Mouse (Mus musculus) forelimb bud, embryonic 11.5 days (tissue): ENCODE measurements around the gene Iqgap2.
A peak's percentile ranks its signal among the peaks of the same experiment; 100 is the strongest.

Source experiments
- DNase-seq: peaks from one replicate; pipeline ENCODE4 v3.0.0-alpha.2; 2012; ENCODE audit warnings: low read depth, low spot score

The Iqgap2 gene

DNA sequence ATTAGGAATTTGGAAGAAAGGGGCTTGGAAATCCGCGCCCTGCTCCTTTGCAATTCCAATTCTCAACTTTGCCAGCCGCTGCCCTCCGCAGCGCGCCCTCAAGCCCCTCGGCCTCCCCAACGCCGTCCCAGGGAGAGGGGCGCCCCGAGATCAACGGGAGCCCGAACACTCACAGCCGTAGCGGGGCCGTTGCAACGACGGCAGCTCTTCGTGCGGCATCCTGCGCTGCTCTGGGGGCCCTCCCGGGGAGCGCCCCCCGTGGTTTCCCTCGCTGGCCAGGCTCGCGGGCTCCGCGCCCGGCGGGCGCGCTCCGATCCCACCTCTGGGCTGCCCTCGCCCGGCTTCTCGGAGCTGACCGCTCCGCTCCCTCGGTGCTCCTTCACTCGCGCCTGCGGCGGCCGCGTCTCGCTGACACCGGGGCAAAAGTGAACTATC, at the start of gene Iqgap2:
Iqgap2 (minus strand) TSS at position 432 of the 435 bp plus-strand sequence.
- DNase-seq: peak; percentile 32

DNA sequence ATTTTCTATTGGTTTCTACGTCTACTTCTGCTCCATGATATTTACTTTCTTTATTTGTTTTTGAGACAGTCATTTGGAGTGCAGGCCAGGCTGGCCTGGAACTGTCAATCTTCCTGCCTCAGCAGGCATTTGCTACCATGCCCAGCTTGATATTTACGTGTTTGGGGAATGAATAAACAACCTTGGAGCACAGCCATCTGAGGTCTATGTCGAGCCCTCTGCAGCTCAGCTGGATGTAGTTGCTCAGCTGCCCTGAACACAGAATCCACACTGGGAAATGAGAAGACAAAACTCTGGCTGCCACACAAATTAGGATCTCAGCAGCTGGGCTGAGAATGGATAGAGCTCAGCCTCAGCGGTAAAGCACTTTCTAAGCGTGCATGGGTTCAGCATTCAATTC, 49.1 kb upstream of the Iqgap2 start:
- no peak for DNase-seq

DNA sequence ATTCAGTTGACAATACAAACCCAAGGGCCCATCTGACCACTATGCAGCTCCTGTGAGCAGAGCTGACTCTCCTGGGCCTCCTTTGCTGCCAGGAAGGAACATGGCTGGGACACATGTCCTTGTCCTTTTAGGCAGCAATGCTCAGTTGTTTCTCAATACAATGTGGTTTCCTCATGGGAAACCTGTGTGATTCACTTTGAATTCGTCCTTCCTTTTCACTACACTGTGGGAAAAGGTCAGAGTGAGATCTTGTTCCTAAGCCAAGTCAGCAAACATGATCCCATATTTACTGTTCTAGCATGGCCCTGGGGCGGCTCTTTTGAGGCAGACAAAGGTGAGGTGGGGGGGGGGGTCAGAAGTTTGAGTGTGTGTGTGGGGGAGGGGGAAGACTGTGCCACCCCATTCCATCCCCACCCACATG, 32.5 kb upstream of the Iqgap2 start:
- no peak for DNase-seq

DNA sequence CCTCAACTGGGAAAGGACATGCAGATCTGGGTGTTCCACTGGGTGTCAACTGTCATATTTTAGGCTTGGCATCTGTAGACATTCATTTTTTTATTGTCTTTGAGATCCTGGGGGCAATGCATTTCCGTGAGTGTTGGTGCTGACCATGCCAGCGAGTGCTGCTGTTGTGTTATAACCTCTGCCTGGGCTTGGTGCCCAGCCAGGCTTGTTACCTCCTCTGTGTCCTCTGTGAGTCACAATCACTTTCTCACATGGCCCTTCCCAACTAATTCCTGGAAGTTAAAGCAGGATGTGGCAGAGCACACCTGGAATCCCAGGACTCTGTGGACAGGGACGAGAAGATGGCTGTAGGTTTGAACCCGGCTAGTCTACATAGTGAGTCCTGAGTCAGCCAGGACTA, 30.9 kb upstream of the Iqgap2 start:
- DNase-seq: no peak

DNA sequence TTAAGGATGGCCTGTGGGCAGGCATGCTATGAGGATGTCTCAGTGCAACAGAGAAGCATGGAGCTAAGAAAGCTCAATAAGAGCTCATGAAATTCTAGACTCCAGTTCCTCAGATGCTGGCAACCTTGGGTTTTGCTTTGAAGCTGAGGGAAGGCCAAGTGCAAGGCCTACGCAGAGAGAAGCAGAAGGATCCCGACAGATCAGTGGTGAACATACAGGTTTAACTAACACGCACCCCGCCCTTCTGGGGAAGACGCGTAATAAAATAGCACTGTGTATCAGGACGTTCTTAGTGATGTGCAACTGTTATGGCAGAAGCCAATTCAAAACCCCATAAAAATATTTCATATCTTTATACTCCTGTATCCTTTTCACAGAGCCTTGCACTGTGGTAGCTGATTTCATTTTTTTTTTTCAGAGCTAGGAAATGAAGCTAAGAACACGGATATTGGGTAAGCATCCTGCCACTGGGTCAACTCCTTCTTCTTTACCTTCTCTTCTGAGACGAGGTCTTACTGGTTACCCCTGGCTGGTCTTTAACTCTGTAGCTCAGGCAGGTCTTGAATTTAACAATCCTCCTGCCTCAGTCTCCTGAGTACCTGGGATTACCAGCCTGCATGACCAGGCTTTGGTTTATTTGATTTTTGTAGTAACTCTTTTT, 27.0 kb upstream of the Iqgap2 start:
- no peak for DNase-seq

DNA sequence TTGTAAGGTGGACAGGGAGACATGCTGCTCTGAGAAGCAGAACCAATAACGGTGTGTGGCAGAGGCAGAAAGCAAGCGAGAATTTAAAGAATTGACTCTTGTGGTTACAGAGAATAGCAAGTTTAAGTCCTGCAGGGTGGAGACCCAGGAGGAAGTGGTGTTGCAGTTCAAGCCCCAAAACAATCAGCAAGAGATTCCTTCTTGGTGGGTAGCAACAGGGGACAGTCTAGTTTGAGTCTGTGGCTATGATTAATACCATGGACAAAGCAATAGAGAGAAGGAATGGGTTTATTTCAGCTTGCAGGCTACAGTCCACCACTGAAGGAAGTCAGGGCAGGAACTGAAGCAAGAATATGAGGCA, 21.3 kb upstream of the Iqgap2 start:
- no peak for DNase-seq

DNA sequence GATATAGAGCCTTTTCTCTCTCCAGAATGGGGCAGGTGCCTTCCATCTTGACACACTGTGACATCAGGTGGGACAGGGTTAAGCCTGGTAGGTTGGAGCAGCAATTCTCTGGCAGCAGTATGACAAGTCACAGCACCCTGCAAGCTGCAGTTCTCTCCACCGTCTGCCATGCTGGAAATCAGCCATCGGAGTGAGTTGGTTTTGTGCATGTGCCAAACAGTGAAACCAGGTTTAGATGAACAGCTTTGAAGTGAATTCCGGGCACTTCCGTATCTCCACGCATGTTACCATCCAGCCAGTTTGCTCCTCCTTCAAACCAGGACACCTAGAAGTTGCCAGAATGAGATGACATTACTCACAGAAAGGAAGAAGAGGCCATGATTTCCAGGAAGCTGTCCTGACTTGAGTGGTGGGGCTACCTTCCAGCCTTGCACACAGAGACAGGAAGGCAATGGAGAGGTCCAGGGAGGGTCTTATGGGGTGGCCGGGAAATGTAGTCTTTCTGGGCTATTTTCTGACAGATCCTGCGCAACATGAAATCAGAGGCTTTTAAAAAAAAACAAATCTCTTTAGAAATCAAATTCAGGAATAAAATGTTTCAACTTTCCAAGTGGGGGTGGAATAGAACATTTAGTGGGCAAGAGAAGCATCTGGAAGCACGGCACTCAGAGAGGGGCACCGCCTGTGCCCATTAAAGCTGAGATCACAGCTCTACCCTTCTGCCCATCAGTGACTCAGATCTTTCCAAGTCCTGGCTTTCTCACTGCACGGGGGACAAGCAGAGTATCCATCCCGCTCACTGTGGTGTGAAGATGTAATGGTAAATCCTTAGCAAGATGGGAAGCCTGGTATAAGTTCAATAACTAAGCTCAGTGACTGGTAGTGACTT, 20.7 kb upstream of the Iqgap2 start:
- no peak for DNase-seq

DNA sequence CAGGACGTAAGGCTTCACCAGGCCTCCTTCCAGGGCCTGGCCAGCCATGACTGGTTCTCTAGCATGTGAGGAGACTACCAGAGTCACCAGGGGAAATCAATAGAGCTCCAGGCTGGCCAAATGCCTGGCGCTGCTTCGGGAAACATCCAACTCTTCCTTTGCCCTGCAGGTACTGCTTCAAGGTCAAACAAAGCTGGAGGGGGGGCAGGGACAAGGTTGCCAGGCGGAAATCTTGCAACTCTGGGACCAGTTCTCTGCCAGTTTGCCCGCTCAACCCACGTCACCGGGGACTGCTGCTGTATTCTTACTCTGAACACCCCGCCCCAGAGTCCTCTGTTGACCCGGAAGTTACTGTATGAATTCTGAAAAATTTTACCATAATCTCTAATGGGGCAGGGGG, 18.5 kb upstream of the Iqgap2 start:
- DNase-seq: no peak

DNA sequence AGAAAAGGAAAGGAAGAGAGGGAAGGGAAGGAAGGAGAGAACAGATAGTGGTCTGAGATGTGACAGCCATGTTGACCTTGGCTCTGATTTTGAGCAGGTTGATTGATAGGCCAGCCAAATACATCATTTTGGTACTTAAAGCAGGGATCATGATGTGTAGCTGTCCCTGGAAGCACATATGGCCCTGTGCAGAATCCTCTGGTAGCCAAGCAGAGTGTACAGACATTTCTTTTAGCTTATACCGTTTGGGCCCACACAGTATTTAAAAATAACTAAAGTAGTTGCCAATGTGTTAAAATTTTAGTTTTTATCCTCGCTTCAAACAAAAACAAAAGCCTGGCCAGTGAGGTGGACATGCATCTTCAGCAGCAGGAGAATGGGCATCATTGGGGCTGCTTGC, 17.5 kb upstream of the Iqgap2 start:
- no peak for DNase-seq

DNA sequence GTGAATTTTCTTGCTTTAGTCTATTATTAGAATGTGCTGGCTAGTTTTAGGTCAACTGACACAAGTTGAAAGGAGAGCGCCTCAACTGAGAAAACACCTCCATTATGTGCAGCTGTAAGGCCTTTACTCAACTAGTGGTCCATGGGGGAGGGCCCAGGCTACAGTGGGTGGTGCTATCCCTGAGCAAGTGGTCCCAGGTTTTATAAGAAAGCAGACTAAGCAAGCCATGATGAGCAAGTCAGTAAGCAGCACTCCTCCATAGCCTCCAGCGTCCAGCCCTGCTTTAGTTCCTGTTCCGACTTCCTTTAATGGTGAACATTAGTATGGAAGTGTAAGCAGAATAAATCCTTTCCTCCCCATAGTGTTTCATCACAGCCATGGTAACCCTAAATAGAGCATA, 11.0 kb upstream of the Iqgap2 start:
- DNase-seq: no peak

DNA sequence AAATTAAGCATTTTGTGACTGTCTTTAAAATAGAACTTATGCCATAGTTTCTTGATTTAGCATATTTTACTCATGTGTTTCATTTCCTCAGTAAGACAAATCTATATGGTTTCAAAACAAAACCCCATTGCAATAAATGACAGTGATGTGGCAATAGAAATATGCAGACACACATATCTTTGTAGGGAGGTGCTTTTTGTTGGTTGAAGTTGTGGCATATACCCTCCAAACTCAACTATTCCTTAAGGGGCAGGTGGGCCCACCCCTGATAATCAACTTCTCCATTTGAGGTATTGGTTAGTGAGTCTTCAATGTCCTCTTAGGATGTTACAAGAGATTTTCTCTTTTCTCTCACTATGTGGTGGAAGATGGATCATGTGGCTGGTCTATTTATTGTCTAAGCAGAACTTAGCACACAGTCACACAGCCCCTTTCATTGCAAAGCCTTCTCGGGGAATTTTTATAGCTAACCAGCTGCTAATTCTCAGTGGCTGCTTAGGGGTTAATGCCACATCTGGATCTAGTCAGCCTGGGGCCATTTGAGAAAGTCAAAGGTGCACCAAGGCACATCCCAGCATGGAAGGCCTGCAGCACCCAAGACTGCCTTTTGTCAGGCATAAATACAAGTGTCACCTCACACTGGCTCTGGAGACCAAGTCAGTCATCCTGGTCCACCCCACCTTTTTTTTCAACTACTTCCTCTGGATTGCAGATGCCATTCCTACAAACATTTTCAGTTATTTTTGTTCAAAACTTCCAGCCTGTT, 8.3 kb upstream of the Iqgap2 start:
- DNase-seq: peak; percentile 57

DNA sequence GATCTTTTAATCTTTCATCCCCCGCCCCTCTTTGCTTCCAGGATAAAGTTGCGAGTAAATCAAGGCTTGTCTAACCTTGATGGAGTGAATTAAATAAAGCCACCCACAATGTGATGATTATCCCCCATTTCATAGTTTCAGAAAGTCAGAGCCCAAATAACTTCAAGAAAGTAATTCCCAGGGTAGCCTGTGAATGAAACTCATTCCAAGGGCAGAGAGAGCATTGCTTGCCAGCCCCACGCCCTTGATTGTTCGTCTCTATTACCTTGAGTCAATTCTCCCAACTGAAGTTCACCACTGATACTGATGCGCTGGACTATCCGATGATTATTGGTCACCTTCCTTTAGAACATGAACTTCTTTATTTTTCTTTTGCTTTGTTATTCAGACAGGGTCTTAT, 4.8 kb upstream of the Iqgap2 start:
- no peak for DNase-seq

DNA sequence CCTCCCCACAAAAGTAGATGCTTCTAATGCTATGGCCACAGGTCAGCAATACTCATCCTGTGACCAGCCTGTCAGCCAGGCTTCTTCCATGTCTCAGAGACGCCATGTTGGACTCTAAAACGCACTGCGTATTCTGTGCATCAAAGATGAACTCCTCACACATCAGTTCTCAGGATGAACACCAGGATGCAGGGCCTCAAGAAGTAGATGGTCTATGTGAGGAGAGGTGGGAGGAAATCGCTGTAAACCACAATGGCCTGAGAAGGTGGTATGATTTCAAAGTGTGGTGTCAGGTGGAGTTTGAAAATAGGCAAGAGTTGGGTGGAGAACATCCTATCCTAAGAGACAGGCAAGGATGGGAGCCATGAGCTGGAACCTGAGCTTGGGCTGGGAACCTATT, 1.4 kb upstream of the Iqgap2 start:
- no peak for DNase-seq

DNA sequence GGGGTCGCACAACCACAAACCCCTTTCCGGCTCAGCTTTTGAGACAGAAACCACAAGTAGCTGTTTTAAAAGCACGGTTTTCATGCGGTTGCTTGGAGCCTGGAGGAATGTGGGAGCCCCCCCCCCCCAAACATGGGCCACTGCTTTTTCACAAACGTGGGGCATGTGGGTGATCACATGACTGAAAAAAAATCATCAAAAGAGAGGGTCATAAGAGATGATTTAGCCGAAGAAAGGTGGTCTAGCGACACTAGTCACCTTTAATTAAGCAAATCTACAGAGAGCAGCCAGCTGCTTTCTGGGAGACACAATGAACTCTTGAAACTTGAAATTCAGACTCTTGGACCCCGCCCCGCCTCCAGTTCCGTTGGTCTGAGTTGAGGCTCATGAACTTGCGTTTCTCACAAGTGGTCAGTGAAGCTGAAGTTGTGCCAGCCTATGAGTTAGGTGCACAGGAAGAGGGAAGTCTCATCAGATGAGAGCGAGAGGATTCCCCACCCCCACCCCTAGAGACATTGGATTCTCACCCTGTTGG, 956 bp upstream of the Iqgap2 start:
- no peak for DNase-seq

DNA sequence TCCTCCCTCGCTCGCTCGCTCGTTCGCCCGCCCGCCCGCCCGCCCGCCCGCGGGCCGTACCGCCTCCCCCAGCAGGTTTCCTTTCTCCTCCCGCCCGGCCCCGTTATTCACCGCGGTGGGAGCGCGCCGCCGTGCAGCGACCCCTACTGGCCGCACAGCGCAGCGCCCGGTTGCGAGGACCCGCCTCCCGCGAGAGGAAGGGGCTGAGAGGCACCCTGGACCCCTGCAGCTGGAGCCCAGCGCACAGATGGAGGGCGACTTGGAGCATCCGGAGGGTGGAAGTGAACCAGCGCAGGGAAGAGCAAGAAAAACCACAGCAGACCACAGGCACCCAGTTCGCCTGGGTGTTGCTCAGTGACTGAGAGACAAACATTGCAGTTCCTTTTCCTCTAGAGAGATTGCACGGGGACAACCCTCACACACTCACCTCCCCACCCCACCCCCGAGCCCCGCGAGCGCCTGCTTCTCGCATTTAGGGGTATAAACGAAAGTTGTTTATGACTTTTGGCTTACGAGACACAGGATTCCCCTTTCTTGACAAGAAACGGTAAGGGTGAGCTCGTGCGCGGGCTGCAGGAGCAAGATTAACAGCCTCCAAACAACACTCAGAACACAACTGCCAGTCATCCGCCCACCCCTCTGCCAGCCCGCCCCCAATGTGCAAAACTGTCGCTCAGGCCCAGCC, 346 bp upstream of the Iqgap2 start:
- DNase-seq: peak; percentile 79

DNA sequence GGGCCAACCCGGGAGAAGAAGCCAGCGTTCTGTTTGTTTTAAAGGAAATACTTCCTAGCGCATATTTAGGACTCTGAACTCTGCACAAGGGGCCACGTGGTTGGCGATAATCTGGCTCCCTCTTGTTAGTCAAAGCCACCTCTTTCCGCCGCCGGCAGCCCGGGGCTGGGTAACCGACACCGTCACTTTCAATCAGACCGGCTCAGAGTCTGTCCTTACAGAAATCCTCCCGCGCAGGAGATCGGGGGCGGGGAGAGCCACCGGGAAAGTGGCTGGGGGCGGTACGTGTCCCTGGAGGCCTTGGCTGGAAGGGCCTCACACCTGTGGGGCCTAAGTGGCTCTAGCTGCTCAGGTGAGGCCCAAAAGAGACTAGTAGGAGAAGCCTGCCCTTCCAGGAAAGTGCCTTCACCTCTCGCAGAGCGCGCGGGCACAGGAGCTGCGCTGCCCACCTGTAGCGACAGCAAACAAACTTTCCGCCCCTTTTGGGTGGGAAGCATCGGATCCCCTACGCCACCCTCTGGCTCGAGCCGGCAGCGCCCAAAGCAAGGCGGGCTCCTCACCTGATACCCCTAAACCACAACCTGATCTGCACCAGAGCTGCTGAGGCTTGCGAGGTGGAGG, 761 bp downstream of the Iqgap2 start:
- peak; percentile 74 for DNase-seq

DNA sequence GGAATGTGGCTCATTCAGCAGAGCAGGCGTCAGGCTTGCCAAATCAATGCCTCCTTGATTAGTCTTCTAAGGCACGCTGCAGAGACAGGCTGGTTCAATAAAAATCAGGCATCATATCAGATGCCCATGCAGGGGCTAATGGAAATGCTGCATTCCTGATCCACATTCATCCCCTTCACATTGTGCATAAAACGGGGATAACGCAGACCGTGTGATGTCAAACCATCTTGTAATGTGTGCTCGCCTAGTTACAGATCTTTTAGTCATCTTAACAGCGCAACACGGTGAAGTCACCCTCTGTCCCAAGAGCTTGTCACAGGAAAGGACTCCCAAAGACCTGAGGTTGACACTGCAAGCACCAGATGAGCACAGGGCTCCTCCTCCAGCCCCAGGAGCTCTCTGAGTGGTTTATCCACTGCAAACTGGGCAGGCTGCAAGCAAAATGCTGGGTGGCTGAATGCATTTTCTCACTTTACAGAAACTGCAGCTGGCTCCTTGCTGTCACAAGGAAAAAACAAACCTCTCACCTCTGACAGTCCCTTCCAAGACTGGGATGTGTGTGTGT, 1.7 kb downstream of the Iqgap2 start:
- no peak for DNase-seq

DNA sequence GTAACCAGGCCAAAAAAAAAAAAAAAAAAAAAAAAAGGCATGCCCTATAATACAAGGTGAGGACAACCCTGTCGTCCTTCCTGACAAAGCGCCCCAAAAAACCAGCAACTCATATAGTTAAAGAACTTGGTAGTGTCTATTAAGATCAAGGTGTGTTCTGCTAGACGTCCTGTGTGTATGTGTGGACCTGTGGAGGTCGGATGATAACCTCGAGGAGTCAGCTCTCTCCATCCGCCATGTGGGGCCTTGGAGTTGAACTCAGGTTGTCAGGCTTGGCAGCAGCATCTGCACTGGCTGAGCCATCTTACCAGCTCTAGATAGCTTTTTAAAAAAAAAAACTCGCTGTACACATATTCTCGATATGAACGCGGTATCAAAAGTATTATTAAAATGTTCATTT, 2.4 kb downstream of the Iqgap2 start:
- no peak for DNase-seq

DNA sequence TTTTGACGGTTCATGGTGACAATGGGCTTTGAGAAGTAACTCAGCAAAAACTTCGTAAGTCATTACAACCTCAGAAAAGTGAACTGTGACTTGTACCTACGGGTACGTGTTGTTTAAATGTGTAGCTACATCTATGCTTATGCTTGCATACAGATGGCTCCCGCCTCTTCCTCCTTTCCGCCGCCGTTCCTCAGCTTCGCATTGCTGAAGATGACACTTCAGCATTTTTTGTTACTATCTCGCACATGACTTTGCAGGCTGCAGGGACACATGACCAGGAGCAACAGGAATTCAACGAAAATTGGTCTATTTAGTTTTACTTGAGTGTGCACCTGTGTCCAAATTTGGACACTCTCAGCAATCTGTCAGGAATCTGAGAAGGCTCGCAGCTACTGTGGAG, 3.1 kb downstream of the Iqgap2 start:
- no peak for DNase-seq

DNA sequence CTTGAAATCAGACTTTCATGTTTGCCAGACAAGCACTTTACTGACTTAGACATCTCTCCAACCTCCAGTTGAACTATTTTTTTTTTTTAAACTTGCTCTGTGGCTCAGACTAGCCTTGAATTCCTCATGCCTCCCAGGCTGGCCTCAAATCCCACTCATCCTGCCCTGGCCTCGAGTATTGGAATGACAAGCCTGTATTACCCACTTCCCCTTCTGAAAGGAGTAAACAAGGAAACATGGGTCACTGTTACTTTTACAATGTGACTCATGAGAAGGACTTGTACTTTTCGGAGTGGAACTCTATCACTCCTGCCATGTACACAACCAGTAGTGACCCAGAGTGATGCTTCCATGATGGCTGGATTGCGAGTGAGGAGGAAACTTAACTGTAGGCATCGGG, 3.6 kb downstream of the Iqgap2 start:
- no peak for DNase-seq

DNA sequence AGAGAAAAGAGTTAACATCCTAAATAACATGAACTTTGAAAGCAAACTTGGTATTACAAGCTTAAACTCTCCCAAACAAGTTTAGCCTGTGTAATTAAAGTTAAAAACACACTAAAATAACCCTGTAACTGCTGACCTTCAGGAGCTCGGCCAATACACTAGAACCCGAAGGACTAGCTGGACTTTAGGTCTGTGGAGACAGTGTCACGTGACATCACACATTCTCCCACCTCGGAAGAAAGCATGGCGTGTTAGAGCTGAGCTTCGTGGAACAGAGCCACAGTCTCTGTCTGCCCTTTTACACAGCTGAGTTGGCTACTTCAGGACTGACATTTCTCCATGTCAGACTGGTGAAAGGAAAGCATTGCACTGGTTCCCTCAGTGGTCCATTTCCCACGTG, 4.3 kb downstream of the Iqgap2 start:
- DNase-seq: no peak
